Mouse (Mus musculus) limb, embryonic 14.5 days (tissue): ENCODE data around the gene Dync1li2. TPM values are rescaled to one million over a fixed set of nuclear protein-coding genes. Genes with fewer than 3 reads are reported as not detected.

Experiments used
- ATAC-seq: fragments of 200-750 bp; cut with Nextera tagmentation; 2 replicates; pipeline ENCODE4 v1.8.0; 2017; ENCODE audit warnings: low read depth, moderate number of reproducible peaks, moderate TSS enrichment; ENCODE audit not compliant: low FRiP score
- DNase-seq: peaks from one replicate; pipeline ENCODE4 v3.0.0-alpha.2; 2015; ENCODE audit warnings: low spot score
- H3K27ac ChIP-seq: fragments of 300-500 bp; sonication (generic); replicated peaks from 2 replicates; pipeline ENCODE4 v1.5.1; 2014; ENCODE audit warnings: low read depth, mild to moderate bottlenecking, low read length, moderate library complexity, mixed read lengths
- H3K27me3 ChIP-seq: fragments of 300-500 bp; sonication (generic); 2 replicates; pipeline ENCODE4 v1.6.1; 2014; ENCODE audit warnings: low read length, mixed read lengths; ENCODE audit not compliant: control insufficient read depth, insufficient read depth
- H3K36me3 ChIP-seq: fragments of 300-500 bp; sonication (generic); 2 replicates; pipeline ENCODE4 v1.6.1; 2014; ENCODE audit warnings: mild to moderate bottlenecking, low read length, moderate library complexity, mixed read lengths; ENCODE audit not compliant: control insufficient read depth, insufficient read depth
- H3K4me1 ChIP-seq: fragments of 300-500 bp; sonication (generic); 2 replicates; pipeline ENCODE4 v1.6.1; 2014; ENCODE audit warnings: antibody characterized with exemption, low read length, mixed read lengths; ENCODE audit not compliant: control insufficient read depth, insufficient read depth
- H3K4me2 ChIP-seq: fragments of 300-500 bp; sonication (generic); replicated peaks from 2 replicates; pipeline ENCODE4 v1.6.1; 2014; ENCODE audit warnings: low read depth, mild to moderate bottlenecking, low read length, moderate library complexity; ENCODE audit not compliant: severe bottlenecking
- H3K4me3 ChIP-seq: fragments of 300-500 bp; sonication (generic); replicated peaks from 2 replicates; pipeline ENCODE4 v1.5.1; 2014; ENCODE audit warnings: low read length
- H3K9ac ChIP-seq: fragments of 300-500 bp; sonication (generic); 2 replicates; pipeline ENCODE4 v1.6.1; 2014; ENCODE audit warnings: mild to moderate bottlenecking, low read depth, low read length, moderate library complexity; ENCODE audit not compliant: severe bottlenecking
- H3K9me3 ChIP-seq: fragments of 300-500 bp; sonication (generic); 2 replicates; pipeline ENCODE4 v1.6.1; 2016; ENCODE audit warnings: low read length; ENCODE audit not compliant: control insufficient read depth
- POLR2A ChIP-seq: fragments of 200-500 bp; IDR thresholded peaks from 2 replicates; pipeline ENCODE4 v1.8.0; 2012; ENCODE audit warnings: inconsistent platforms, mild to moderate bottlenecking, moderate library complexity, borderline replicate concordance; ENCODE audit not compliant: insufficient read depth, insufficient read length; ENCODE audit errors: extremely low read depth
- WGBS: fragments of 180-500 bp; shearing (Covaris S2); extraction: QIAGEN DNeasy Blood & Tissue Kit; methylation state at CpG from one replicate; pipeline ENCODE4 v1.1.7; 2014; 5-methylcytosine and 5-hydroxymethylcytosine counted together
- polyA plus RNA-seq, 2 experiments: library from polyadenylated mRNA; depleted of rRNA in 1 of 2; stranded (reverse) in 1 of 2; unstranded in 1 of 2; fragments of >200 nt; fragmentation: Nextera tagmentation in 1 of 2; extraction: Ambion mirVana in 1 of 2; gene quantifications; 2 replicates each; pipeline versions ENCODE4 v1.2.1 to v1.2.3; 2012 to 2014

Gene Dync1li2
- polyA plus RNA-seq, 2 experiments = 48.8 to 64.7 TPM

DNA sequence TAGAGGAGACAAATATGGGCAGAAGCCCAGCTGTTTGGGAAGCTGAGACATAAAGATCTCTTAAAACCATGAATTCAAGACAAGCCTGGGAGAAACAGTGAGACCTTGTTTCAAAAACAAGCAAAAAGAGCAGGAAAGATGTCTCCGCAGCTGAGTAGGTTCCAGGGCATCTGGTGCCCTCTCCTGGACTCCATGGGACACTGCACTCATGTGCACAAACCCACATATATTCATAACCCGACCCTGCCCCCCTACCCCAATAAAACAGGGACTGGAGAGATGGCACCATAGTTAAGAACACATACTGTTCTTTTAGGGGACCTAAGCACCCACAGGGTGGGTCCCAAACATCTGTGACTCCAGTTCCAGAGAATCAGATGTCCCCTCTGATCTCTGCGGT is 39.3 kb downstream of the Dync1li2 start:
- no peak for TF ChIP-seq POLR2A
- Histone ChIP-seq H3K9me3 (no peaks in the 10 kb centered on the region), H3K27me3 (no peaks in the 10 kb centered on the region), H3K4me3 (no peak overlapping the region), H3K36me3 (no peaks in the 10 kb centered on the region), H3K27ac (no peak overlapping the region), H3K4me2 (no peak overlapping the region), H3K4me1 (peaks cover 8% of the 10 kb centered on the region; the same call in 1 of the 2 replicates), H3K9ac (no peak overlapping the region)
- 77% methylated on average over 3 of the region's 3 CpGs for WGBS
- no peak for DNase-seq
- ATAC-seq = no peak

DNA sequence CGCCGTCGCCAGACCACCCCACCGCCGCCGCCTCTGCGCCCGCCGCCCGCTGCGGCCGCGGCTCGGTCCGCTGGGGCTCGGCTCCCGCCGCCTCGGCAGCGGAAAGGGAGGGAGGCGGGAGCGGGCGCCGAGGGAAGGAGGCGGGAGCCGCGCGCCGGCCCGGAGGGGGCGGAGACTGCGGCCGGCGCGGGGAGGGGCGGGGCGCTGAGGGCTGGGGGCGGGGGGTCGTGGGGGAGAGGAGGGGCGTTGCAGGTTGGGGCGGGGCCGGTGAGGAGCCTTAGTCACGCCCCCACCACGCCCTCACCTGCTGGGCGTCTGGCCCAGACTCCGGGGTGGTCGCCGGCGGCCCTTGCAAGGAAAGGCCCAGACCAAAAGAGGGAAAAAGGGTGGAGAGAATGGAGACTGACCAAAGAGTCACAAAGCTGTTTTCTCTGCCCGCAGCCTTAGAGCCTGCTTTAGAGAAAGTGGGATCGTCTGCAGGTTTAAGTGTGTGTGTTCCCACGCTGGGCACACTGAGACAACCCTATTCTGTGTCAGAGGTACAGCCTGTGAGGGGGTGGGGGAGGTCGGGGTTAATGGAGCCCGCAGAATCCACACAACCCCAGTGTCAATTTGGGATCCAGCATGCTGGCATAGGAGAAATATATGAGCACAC is 47.0 kb downstream of the Dync1li2 start, which contains the start of gene Cmtm4:
Cmtm4 (minus strand) TSS at position 105 of the 655 bp plus-strand sequence.
- ATAC-seq (peak; percentile 86), DNase-seq (peak; percentile 49)
- Histone ChIP-seq H3K27me3 (no peaks in the 10 kb centered on the region), H3K4me1 (peaks cover 16% of the 10 kb centered on the region), H3K4me3 (peak within 1 kb of the TSS; percentile 84), H3K9me3 (no peaks in the 10 kb centered on the region), H3K27ac (peak within 1 kb of the TSS; percentile 68), H3K9ac (peak within 1 kb of the TSS; percentile 88), H3K4me2 (peak within 1 kb of the TSS; percentile 90), H3K36me3 (no peaks in the 10 kb centered on the region)
- WGBS = 5% methylated on average over 15 of the region's 54 CpGs
- no peak for TF ChIP-seq POLR2A

DNA sequence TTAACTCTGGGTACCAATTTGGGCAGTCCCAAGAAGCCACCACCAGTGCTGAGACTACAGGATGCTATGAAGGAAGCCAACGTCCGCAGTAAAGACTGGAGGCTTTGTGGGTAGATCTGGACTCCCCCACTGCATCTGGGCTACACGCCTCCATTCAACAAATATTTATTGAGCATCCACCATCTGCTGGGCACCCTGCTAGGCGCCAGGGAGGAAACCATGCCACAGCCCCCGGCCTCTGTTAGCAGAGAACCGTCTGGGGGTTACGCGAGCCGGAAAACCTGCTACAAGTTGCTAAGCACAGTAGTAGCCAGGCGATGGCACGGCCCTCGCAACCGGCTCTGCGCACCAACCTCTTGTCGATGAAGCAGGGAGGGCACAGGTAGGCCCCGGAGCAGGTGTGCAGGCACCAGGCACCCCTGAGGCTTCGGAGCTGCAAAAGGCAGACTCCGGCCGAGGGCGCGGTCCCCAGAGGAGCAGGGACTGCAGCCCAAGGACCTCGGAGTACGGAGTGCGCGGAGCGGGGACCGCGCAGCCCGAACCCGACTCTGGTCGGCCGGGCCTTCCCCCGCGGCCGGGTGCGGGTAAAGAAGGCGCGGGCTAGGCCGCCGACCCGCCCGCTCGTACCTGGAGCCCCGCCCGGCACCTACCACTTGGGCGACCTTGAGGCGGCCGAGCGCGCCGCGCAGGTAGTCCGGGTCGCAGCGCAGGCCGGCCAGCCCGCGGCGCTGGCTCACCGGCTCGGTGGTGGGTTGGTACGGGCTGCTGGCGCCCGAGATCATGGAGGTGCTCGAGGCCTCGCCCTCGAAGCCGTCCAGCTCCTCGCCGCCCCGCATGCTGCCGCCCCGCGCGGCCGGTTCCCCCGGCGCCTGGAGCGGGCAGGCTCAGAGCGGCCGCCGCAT is 47.8 kb downstream of the Dync1li2 start:
- Histone ChIP-seq H3K4me1 (peaks cover 16% of the 10 kb centered on the region), H3K9me3 (no peaks in the 10 kb centered on the region), H3K4me2 (peak overlapping the region; percentile 90), H3K27ac (peak overlapping the region; percentile 68), H3K36me3 (no peaks in the 10 kb centered on the region), H3K27me3 (no peaks in the 10 kb centered on the region), H3K9ac (peak overlapping the region; percentile 88), H3K4me3 (peak overlapping the region; percentile 84)
- 1% methylated on average over 61 of the region's 82 CpGs for WGBS
- DNase-seq (peak; percentile 32), ATAC-seq (peak; percentile 74; the same call in 1 of the 2 replicates)
- no peak for TF ChIP-seq POLR2A

DNA sequence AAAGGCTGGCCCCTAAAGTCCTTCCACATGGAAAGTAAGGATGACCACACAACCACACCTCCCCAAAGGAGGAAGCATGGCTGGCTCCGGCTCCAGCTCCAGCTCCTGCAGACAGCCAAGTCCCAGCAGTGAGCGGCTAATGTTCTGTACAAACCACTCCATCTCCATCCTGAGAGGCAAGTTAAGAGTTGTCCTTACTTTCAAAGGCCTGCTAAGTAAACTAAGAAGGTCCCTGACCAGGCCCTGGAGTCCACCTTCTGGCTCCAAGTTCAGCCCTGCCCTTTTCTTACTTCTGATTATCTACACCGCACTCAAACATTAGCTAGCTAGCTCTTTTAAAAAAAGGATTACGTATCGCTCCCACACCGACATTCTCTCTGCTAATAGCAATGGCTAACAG is 49.1 kb downstream of the Dync1li2 start:
- Histone ChIP-seq H3K27ac (no peak overlapping the region), H3K4me3 (peak overlapping the region; percentile 84), H3K27me3 (no peaks in the 10 kb centered on the region), H3K4me1 (peaks cover 16% of the 10 kb centered on the region), H3K4me2 (peak overlapping the region; percentile 90), H3K9ac (no peak overlapping the region), H3K9me3 (no peaks in the 10 kb centered on the region), H3K36me3 (no peaks in the 10 kb centered on the region)
- 69% methylated on average over 6 of the region's 6 CpGs for WGBS
- TF ChIP-seq POLR2A = no peak
- DNase-seq (no peak), ATAC-seq (no peak)

DNA sequence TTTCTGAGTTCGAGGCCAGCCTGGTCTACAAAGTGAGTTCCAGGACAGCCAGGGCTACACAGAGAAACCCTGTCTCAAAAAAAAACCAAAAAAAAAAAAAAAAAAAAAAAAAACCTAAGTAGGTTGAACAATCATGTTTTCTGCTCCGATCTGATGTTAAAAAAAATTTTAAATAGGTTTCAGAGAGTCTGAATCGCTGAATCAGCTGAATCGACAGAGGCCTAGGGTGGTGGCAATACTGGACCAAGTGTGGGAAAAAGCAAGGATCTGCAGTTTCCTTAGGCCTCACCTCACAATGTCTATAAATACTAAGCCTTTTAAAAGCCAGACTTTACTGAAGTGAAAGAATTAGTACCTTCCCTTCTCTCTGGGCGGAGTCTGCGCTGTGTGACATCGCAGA is 49.7 kb downstream of the Dync1li2 start:
- TF ChIP-seq POLR2A = no peak
- H3K27ac ChIP-seq = no peak overlapping the region
- no peak for ATAC-seq
- H3K9me3 ChIP-seq = no peaks in the 10 kb centered on the region
- DNase-seq = no peak
- peaks cover 16% of the 10 kb centered on the region for H3K4me1 ChIP-seq
- H3K36me3 ChIP-seq = no peaks in the 10 kb centered on the region
- no peak overlapping the region for H3K4me3 ChIP-seq
- 87% methylated on average over 7 of the region's 7 CpGs for WGBS
- no peaks in the 10 kb centered on the region for H3K27me3 ChIP-seq
- no peak overlapping the region for H3K9ac ChIP-seq
- H3K4me2 ChIP-seq = no peak overlapping the region
